Mouse (Mus musculus) neural tube, embryonic 10.5 days (tissue): ENCODE measurements at regions not wholly inside any gene's neighbourhood (a gene's known extent, or its start where the extent isn't known, plus 50 kb on each side); places are given as distances from the start of the nearest gene placed in this dataset.

Experiments
- DNase-seq: peaks from one replicate; pipeline ENCODE4 v3.0.0-alpha.2; 2017; ENCODE audit warnings: low spot score; ENCODE audit errors: extremely low spot score

DNA sequence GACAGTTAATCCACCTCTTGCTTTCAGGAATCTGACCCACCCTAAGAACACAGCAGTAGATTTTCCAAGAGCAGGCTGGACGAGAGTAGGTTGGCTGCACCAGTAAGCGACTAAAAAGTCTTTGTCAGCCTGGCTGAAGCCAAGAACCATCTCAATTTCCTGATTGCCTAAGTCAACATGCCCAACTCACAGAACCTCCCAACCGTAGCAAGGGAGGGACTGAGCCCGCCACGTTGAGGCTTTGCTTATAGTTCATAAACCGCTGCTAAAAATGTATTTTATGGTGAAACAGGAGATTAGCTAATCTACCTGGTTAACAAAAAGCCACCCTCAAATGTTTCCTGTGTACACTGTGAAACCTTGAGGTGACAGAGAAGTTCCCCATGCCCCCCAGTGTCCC, 115.4 kb upstream of the Tbl1xr1 start:
- no peak for DNase-seq

DNA sequence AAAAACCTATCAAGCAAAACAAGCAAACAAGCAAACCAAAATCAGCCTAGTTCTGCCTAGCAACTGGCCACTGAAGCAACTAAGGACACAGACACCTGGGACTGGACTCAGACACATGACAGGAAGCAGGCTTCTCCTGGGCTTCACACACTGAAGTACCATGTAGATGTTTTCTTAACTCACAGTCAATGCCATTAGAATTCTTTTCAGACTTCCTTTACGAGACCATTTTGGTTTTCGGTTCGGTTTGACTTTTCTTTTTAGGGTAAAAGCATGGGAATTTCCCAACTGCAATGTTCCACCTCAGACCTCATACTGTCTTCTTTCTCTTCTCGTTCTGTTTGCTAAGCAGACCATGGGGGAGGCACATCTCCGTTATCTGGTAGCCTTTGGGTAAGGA, 114.7 kb upstream of the Tbl1xr1 start:
- no peak for DNase-seq

DNA sequence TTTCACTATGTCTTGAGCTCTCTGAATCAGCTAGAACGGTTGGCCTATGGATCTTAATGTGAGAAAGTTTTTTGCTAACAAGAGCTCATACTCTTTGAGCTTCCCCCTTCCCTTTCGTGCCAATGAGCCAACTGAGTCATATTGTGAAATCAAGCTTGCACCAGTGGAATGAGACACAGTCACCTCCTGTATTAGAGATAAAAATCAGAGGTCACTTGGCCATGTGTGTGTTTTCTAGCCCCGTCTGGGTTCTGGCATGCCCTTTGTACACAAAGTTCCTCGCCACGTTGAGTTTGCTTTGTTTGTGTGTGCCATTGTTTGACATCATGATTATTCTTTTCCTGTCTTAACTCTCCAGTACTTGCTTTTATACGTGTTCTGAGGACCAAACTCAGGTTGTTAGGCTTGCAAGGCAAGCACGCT, 114.1 kb upstream of the Tbl1xr1 start:
- no peak for DNase-seq

DNA sequence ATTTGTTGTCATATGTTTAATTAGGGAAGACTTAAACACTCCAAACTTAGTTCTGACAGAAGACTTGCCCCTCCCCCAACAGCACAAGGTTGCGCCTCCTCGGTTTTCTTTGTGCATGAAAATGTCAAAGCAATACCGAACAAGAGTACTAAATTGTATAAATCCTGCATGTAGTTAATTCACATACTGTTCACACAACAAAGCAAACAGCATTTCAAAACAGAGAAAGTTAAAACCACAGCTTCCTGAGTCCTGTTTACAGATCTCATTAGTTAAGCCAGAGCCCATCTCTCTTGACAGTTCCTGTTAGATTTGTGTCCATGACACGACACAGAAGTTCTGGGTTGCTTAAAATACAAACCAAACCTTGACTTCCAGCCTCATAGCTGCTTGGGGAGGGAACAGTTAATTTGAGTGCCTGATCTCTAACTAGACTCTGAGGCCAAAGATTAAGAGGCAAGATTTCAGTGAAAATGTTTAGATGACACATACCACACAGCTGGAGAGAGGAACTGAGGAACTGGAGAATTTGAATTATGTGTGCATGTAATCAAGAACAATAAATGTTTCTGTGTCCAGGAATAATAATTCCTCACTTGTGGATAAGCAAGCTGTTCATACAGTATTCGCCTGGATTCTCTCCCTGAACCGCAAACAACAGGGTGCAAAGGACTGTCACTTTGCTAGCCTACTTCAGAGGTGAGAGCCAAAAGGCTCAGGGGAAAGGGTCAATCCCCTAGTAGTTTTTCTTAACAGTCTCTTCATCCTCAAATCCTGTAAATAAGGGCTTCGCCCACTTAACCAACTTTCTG, 113.3 kb upstream of the Tbl1xr1 start:
- no peak for DNase-seq

DNA sequence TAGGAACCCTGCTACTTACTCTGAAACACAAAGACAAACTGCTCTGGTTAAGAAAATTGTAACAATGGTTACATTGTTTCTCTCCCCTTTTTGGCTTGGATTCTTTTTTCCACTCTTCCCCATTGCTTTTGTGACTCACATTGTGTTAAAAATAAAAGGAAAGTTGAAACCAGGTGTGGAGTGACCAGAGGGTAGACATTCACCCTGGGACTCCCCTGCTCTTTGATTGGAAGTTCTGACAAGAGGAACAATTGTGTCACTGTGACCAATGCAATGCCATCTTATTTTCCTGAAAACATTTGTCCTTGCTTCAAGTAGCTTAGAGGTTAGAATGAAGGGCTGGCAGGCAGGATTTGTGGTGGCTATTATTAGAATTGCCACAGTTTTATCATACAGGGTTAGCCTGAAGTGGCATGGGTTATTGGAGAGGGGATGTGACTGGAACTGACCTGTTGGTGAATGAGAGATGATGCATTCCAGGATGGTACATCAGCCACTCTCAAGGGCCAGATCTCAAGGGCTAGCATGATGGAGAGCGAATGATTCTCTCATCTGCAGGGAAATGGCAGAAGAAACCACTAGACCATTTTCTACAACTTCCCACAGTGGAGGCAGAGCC, 112.6 kb upstream of the Tbl1xr1 start:
- DNase-seq: no peak

DNA sequence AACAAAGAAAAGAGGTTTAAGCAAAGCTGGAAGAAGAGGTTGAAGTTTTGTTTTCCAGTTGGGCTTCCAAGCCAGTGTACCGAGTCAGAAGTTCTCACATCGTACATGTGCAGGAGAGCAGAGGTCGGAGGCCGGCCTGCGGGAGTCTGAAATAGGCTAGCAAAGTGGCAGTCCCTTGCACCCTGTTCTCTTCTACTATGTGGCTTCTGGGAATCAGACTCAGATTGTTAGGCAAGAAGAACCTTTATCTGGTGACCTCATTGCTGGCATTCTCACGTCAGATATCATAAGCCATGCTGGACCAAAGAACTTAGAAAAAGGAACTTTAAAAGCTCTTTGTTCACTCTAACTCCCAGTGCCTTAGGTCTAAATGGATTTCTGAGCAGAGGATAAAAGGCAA, 112.0 kb upstream of the Tbl1xr1 start:
- no peak for DNase-seq

DNA sequence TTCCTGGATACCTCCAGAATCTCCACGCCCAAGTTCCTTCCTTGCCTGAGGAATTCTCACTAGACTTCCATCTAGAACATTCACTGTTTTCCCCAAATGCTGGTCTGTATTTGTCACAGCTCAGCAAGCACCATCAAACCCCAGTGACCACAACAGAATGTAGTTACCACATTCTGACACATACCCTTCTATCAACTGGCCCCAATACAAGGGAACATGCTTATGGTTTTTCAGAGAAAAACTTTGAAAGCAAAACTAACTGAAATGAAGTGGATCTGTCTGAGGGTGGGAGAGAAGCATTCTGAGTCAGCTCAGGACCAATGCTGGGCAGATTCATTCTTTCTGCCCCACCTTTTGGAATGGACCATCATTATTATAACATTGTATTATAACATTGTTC, 110.9 kb upstream of the Tbl1xr1 start:
- no peak for DNase-seq

DNA sequence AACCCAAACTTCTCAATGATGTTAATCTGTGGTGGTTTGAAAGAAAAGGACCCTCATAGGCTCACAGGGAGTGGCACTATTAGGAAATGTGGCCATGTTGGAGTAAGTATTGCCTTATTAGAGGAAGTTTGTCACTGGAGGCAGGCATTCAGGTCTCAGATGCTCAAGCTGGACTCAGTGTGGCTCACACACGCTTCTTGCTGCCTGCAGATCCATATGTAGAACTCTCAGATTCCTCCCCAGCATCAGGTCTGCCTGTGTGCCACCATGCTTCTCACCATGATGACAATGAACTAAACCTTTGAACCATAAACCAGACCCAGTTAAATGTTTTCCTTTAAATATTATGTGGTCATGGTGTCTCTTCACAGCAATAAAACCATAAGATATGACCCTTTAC, 104.7 kb upstream of the Tbl1xr1 start:
- DNase-seq: no peak

DNA sequence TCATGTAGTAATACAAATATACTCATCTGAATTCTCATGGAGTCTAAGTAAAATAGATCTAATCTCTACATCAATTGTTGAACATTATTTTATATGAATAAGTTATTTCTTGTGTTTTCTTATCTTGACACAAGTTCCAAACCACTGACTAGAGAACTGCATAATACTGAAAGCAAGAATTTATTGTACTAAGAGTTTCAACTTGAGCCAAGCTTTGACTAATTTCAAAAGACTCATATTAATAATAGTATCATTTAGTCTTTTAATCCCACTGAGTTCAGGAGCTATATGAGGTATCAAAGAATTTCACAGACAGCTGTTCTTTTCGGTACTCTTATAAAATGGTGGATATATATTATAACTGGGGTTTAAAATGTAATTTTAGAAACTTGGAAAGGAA, 103.3 kb upstream of the Tbl1xr1 start:
- DNase-seq: no peak

DNA sequence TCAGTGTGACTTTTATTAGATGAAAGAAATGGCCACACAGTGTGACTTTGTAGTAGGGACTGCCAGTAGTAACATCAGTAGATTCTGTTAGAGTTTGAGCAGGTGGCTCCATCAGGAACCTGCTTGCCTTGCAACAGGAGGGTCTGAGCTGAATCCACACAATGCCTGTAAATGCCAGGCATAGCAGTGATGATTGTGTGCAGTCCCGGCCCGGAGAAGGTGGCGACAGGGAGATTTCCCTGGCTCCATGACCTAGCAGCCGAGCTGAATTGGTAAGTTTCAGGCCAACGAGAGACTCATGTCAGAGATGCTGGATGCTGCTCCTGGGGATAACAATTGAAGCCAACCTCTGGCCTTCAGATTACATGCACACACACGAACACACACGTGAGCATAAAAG, 102.8 kb upstream of the Tbl1xr1 start:
- no peak for DNase-seq

DNA sequence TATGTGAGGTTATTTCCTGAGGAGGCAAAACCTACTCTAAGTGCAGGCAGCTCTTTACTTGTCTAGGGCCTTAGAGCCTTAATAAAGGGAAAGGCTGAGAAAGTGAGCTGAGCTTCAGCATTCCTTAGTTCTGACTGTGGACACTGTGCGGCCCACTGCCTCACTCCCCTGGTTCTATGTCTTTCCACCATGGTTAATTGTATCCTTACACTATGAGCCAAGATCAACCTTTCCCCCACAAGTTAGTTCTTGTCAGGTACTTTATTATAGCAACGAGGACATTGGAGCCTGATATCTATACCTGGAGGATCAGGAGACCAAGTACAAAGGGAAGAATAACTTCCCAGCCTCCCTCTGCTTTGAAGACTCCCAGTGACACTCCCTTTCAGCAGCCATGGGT, 101.7 kb upstream of the Tbl1xr1 start:
- no peak for DNase-seq

DNA sequence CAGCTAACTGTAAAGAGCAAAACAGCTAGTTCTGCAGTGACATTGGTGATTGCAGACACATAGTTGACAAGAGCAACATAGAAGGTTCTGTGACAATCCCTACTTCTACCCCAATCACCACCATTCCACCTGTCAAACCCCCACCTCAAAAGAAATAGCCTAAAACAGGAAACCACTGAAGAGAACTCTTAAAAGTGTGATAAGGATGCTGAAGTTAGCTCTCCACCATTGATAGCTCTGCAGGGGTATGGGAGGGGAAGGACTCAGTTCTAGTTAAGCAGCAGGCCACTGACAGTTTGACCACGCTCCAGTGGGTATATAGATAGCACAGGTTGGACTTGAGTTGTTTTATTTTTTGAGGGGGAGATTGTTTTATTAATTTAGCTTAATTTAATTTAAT, 98.7 kb upstream of the Tbl1xr1 start:
- DNase-seq: no peak

DNA sequence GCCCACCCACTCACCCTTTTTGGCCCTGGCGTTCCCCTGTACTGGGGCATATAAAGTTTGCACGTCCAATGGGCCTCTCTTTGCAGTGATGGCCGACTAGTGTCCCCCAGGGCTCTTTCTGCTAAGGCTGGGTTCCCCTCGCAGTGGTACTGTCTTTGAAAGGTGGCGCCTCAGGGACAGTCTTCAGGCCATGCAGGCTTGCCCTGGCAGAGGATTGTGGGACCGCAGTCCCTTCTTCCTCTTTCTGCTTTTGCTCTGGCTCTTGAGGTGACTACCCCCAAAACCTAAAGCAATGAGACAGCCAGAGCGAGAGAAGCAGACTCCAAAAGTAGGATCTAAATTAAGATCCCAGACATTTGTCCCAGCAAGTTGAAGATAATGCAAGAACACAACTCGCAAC, 93.5 kb upstream of the Tbl1xr1 start:
- DNase-seq: no peak

DNA sequence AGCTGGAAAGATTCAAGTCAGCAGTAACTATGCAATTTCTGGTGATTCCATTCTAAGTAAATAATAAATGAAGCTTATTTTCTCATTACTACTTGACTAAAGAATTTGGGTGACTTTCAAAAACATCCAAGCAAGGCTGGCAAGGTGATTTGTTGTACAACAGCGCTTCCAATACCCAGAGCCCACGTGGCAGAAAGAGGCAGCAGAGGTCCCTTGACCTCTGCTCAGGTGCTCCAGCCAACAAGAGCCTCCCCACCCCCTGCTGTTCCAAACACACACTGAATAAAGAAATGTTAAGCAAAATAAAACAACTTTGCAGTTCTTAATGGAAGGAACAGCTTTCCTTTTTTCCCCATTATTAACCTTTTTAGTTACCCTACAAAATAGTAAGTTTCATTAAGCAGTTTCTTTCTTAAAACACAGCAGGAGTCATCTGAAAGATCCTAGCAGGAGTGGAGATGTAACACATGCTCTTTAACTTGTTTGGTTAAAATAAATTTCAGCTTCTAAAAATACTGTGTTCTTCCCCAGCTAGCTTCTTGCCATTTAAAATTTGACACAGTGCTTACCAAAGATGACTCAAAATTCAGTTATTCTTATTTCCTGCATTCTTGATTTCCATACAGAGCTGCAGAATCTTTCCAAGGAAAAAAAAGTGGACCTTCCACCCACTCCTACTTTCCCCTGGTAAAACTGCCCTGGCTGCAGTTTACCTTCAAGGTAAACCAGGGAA, 92.3 kb upstream of the Tbl1xr1 start:
- no peak for DNase-seq

DNA sequence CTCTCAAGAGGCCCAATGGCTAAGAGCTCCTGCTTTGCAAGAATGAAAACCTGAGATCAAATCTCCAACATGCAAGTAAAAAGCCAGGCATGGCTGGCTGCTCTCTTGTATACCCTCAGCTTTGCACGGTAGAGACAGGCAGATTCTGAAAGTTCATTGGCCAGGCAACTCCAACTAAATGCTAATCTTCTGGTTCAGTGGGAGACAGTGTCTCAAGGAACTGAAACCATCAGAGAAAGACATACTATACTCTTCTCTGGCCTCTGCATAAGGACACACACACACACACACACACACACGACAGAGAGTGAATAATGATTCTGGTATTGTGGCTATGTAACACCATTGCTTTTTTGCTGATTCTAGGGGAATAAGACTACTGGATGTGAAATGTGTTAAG, 91.6 kb upstream of the Tbl1xr1 start:
- DNase-seq: no peak

DNA sequence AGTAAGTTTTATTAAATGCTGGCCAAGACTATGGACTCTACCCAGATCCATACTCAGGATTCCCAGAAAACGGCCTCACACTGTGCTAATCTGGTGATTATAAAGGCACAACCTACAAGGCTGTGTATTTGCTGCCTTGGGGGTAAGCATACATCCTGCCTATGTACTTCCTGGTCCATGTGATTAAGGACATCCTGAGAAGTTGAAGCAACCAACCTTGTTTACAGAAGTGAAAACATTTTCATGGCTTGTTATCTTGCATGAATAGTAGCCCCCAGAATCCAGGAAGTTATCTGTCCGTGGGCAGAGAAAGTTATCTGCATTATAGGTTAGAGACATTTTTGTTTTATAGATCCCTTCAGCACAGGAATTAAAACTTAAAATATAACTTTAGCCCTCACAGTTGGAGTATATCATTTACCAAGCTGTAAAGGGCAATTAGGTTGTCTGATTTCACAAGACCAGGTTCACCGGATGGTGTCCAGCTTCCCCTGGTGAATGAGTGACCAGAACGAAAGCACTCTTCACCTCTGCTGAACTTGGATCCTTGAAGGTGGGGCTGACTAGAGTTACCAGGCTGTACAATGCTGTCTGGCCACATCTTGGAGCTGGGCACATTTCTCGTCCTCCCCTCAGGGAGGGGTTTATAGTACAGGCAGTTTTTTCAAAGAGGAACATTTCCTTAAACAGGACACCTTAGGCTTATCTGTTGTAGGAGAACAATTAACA, 90.1 kb upstream of the Tbl1xr1 start:
- DNase-seq: no peak

DNA sequence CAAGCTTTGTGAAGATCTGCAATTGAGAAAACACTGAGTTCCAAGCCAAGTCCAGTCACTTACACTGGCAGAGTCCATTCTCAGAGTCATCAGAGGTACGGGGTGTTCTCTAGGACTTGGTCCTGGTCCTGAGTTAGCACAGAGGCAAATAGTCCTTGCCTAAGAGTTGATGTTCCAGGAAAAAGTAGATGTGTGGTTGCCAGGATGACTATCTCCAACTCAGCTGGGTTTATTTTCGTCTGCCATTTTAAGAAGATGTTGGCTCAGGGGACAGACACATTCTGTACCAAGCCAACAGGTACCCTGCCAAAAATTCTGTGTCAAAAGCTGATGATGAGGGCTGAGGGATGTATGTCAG, 89.6 kb upstream of the Tbl1xr1 start:
- DNase-seq: no peak

DNA sequence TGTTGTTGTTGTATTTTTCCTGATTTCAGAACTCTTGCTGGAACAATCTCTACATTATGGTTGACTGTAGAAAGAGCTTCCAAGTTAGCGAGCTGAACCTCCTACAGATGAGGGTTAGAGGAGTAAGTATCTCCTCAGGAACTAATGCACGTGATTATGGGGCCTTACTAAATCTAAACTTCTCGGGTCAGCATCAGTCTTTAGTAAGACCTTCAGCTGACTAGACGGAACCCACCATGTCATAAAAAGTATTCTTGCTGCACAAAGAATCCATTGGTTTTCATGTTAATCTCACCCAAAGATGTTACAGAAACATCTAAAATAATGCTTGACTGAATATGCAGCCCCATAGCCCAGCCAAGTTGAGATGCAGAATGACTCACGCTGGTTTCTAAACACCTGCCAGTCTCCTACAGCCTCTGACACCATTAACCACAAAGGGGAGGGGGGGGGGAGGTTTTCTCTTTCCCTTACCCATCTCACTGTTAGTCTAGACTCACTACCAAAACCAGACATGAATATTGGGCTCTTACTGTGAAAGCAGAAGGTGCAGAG, 88.9 kb upstream of the Tbl1xr1 start:
- no peak for DNase-seq

DNA sequence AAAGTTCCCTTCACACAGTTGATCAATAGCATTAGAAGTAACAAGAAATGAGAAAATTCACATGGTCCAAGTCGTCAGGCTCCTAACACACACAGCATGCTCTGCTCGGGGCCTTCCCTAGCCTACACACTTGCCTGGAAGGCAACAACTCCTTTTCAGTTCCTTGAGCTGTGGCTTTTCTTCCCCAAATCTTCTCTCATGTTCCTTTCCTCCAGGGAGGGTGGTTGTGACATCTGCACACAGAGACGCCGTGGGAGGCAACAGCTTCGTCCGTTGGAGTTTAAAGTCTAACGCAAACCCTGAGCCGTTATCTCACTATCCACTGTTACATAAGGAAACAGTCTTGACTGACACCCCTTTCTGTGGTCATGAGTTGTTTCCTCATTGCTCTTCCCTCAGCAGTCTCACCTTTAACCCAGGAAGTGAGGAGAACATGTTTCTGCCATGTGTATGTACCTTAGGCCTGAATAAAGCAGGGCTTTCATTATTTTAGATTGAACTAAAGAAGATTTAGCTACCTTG, 88.4 kb upstream of the Tbl1xr1 start:
- no peak for DNase-seq

DNA sequence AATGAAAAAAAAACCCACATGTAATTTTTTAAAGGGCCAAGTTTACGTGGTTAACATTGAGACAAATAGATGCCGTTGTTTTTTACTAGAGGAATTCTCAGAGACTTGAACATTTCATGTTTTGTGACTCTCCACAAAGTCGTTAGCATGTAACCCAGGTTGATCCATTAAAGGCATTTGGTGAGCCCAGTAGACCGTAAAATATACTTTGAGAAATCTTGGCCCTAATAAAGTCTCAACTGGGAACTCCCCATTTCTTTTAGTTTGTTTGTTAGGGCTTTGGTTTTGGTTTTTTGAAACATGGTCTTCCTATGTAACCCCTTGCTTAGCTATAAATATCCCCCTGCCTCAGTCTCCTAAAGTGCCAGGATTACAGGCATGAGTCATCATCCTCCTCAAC, 85.9 kb upstream of the Tbl1xr1 start:
- no peak for DNase-seq

DNA sequence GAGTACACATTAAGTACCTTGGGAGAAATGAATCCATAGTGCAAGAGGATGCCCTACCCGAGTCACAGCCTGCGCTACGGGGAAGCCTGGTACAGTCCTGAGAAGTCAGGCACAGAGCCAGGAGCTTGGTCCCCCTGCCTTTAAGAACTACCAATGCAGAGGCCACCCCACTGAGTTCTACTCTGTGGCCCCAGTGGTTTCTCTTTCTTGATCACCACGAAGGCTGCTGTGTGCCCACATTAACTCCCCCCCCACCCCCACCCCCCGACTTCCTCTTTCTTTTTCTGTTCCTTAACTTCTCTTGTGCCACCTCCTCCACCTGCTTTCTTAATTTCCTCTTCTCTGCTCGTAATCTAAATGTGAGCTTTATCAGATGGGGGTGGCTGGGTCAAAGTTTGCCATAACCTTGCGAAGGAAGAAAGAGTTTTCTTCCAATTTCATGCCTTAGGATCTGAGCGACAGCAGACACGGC, 84.7 kb upstream of the Tbl1xr1 start:
- no peak for DNase-seq
